Mouse (Mus musculus) megakaryocyte, embryonic 14.5 days (primary cell): Measurements from ENCODE around the gene Hivep3.

Source experiments
- FLI1 ChIP-seq: IDR thresholded peaks from 2 replicates; pipeline ENCODE4 v1.6.1; 2012; ENCODE audit warnings: low read length, inconsistent platforms, mixed read lengths
- GATA1 ChIP-seq: IDR thresholded peaks from 3 replicates; pipeline ENCODE4 v1.6.1; 2012; ENCODE audit warnings: mixed read lengths, low read length, inconsistent platforms, borderline replicate concordance

GRCm38 (mm10) chr4:120134223-120134622 is 400.6 kb downstream of the Hivep3 start:
- no peak for TF ChIP-seq FLI1
- no peak for TF ChIP-seq GATA1
